Mouse (Mus musculus): ENCODE results near the gene Tagln. TPM values are rescaled to one million over a fixed set of nuclear protein-coding genes. Genes with fewer than 3 reads are reported as not detected.

The Tagln gene
- total RNA-seq, 2 experiments from 2014 or later = 79.2 to 103 TPM

- no peak for DNase-seq (ENCODE audit: low spot score in 2 of 2)
These were observed 24.9 kb downstream of the Tagln start for GRCm38 (mm10) chr9:45910995-45911394.

GRCm38 (mm10) chr9:45907078-45907428, 28.8 kb downstream of the Tagln start:
- no peak for DNase-seq (ENCODE audit: low spot score in 2 of 2)

GRCm38 (mm10) chr9:45906355-45907077, 29.3 kb downstream of the Tagln start, which contains the start of the genes Pcsk7 and Rnf214:
Gene Pcsk7 (plus strand): TSS chr9:45906497.
Gene Rnf214 (minus strand): TSS chr9:45906911.
- DNase-seq (ENCODE audit: low spot score in 2 of 2) = peak; percentile 91 to 93

- DNase-seq (ENCODE audit: low spot score in 2 of 2) = peak; percentile 28 to 39
These were observed 30.0 kb downstream of the Tagln start for GRCm38 (mm10) chr9:45905811-45906237.

- DNase-seq (ENCODE audit: low spot score in 2 of 2) = no peak
These were observed 30.7 kb downstream of the Tagln start for GRCm38 (mm10) chr9:45905196-45905595.

GRCm38 (mm10) chr9:45893681-45894080, 42.2 kb downstream of the Tagln start:
- DNase-seq (ENCODE audit: low spot score in 2 of 2) = no peak

Small RNA genes within 50 kb of the gene (microRNA-seq; reads per million reads assigned to microRNA genes)
- gene Mir7087 = not detected

Other genes with a start within 250 kb of the Tagln start
- 10 to 100 TPM; 11.9 to 12.5 TPM for gene Cep164, start 107.4 kb downstream of the Tagln start, total RNA-seq (2021)
- 10 to 100 TPM; 36.9 to 39.6 TPM for gene Bace1, start 97.5 kb downstream of the Tagln start, total RNA-seq (2021)
- gene Pcsk7, start 29.6 kb downstream of the Tagln start, total RNA-seq (2021) = 10 to 100 TPM; 19.4 to 23.1 TPM
- 10 to 100 TPM; 39.3 TPM for gene Rnf214, start 29.1 kb downstream of the Tagln start, total RNA-seq (2021)
- gene Sidt2, start 19.2 kb upstream of the Tagln start, total RNA-seq (2021) = 10 to 100 TPM; 61.5 to 65.5 TPM
- gene Pafah1b2, start 76.6 kb upstream of the Tagln start, total RNA-seq (2021) = 100 to 1,000 TPM; 104 to 110 TPM
- gene Sik3, start 76.8 kb upstream of the Tagln start, total RNA-seq (2021) = 10 to 100 TPM; 62.9 to 70.1 TPM